Comparison of ENCODE assay signal across 22 mouse cellular contexts in the genomic region with DNA sequence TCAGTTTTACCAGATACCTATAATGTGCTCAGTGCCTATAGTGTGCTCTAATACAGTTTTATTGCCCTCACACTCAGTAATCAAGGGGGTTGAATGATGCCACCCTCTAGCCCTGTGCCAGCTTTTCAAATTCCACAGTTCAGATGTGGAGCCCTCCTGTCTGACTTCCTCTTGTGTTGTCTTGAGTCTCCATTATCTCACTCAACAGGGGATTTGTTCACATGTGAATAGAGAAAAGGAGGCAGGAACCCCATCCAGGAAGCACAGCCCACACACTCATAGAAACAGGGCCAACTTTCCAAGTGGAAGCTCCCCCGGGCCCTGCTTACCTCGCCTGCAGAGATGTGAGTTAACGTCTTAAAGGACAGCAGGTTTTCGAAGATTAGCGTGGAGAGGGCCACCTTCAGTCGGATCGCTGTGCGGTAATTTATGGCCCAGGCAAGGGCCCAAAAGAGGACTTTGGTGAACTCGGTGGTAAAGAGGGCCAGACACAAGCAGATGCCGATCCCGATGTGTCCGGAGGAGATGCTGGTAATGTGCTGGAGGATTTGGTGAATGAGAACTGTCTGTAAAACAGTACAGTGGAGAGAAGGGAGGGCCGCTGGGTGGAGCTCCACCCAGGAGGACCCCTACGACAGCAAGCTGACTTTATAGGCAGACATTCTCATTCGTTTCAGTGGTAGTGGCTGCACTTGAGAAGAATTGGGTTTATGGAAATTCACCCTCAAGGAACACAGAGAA. TPM values are rescaled to one million over a fixed set of nuclear protein-coding genes. Genes with fewer than 3 reads are reported as not detected.
"Had no signal": no experiment of that assay in that cellular context is flagged by ENCODE, and none has a peak within 500 bp of the region (broad histone marks: within the 10 kb centered on the region; RNA-seq: fewer than 3 reads in every experiment).

No protein-coding gene starts in this region.

- ATAC-seq: midbrain, embryonic 13.5 days; midbrain, embryonic 16.5 days had no signal

- H3K4me2 ChIP-seq: liver, embryonic 13.5 days; midbrain, embryonic 13.5 days; neural tube, embryonic 13.5 days; stomach, embryonic 15.5 days had no signal

- DNase-seq: kidney, adult 9 months; kidney, postnatal 25 days; layer of hippocampus, adult 9-11 months; liver, embryonic 13.5 days; lung, adult 2 months; lung, postnatal 14 days; lung, postnatal 4 days; retina, postnatal 1 day; right cerebral cortex, postnatal 25 days; spleen, adult 18-20 months; thymus, postnatal 25 days had no signal

- H3K9me3 ChIP-seq: liver, embryonic 13.5 days; midbrain, embryonic 13.5 days; neural tube, embryonic 13.5 days; stomach, embryonic 15.5 days had no signal

- H3K36me3 ChIP-seq: liver, embryonic 13.5 days; midbrain, embryonic 13.5 days; neural tube, embryonic 13.5 days; stomach, embryonic 15.5 days had no signal

- H3K4me1 ChIP-seq: liver, embryonic 13.5 days; neural tube, embryonic 13.5 days; stomach, embryonic 15.5 days had no signal

- H3K27ac ChIP-seq: kidney, postnatal 0 days; layer of hippocampus, adult 2 months; liver, embryonic 13.5 days; midbrain, embryonic 13.5 days; neural tube, embryonic 13.5 days; stomach, embryonic 15.5 days had no signal

- H3K4me3 ChIP-seq: layer of hippocampus, adult 2 months; liver, embryonic 13.5 days; midbrain, embryonic 13.5 days; myocyte; neural tube, embryonic 13.5 days; stomach, embryonic 15.5 days had no signal

- H3K9ac ChIP-seq: liver, embryonic 13.5 days; midbrain, embryonic 13.5 days; neural tube, embryonic 13.5 days; stomach, embryonic 15.5 days had no signal

- H3K27me3 ChIP-seq: liver, embryonic 13.5 days; midbrain, embryonic 13.5 days; neural tube, embryonic 13.5 days; stomach, embryonic 15.5 days had no signal

RNA-seq across cellular contexts. Expression of gene Abcc12, which starts 20.4 kb away (rescaled TPM):
- total RNA-seq: megakaryocyte progenitor cell, adult 5-6 weeks; megakaryocyte-erythroid progenitor cell, adult 5-6 weeks; monocyte, adult 5-6 weeks had no signal
- polyA plus RNA-seq: liver, embryonic 13.5 days; liver, embryonic 16.5 days; myocyte had no signal
